Mouse (Mus musculus): ENCODE measurements at regions not wholly inside any gene's neighbourhood (a gene's known extent, or its start where the extent isn't known, plus 50 kb on each side); places are given as distances from the start of the nearest gene placed in this dataset.
"Not testable (repeated sequence)": the region's sequence is repeated elsewhere in the genome, so short reads cannot be mapped to it uniquely, and the experiment has no call there.

DNA sequence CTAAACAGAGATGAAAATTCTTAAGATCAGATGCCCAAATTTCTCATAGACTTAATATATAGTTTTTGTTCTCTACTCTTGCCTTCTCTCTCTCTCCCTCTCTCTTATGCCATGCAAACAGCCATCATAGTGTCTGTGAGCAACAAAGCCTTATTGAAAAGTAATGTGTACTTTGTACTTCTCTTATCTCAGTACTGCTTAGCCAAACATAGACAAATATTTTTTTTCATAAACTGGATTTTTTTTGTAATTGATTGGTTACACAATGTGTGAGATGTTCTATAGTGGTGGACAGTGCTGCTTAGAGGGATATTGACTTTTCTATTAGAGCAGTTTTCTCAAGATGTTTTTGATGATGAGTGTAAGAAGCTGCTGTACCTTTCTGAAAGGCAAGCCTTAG is 90.1 kb upstream of the Vrk2 start:
- DNase-seq = no peak

DNA sequence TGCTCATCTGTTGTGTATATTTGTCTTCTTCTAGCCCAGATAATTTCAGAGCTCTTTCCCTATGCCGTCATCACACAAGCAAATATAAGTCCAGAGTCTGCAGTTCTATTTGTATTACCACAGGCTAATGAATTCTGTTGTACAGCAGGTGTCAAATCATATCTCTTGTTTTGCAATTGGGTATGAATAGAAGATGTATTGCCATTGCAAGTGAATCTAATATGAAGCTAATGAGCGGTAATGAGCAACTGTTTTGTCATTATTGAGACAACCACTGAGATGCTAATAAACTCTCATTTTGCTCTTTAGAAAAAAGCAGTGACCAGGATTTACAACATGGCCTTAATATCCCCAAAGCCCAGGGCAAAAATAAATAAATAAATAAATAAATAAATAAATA is 73.5 kb upstream of the Vrk2 start:
- no peak for DNase-seq

DNA sequence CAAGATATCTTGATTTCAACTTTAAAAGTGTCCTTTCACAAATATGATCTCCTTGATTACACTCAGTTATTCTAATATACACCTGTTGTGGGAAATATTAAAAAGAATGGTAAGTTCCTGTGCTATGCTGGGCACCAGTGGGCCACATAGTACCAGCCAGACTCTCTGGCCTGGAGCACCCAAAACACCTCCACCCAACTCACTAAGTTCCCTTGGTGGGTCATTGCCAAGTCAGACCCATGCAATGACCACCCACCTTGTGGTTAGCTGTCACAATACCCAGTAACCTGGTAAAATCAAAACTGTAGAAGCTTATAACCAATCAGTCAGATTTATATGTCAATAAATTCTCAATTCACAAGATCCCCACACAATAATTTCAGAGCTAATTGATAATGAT is 67.1 kb upstream of the Vrk2 start:
- DNase-seq = no peak

DNA sequence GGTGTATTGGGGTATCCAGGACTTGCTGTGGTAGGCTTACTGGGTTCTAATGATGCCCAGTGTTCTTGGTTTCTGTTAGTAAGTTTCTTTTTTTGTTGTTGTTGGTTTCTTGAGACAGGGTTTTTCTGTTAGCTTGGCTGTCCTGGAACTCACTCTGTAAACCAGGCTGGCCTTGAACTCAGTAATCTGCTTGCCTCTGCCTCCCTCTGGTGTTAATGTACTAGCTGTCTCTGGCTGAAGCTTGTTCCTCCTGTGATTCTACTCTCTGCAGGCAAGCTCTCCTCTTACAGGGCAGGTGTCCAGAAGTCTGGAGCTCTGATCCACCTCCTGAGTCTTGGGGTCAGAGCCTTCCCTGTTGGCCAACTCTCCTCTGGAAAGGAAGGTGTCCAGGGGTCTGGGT is 55.4 kb upstream of the Vrk2 start:
- not testable (repeated sequence) for DNase-seq

All from kidney, postnatal 36 days (tissue).